Mouse (Mus musculus): Measurements from ENCODE around the gene Tbc1d1.
A peak's percentile ranks its signal among the peaks of the same experiment; 100 is the strongest.
"Not testable (repeated sequence)": the region's sequence is repeated elsewhere in the genome, so short reads cannot be mapped to it uniquely, and the experiment has no call there.

The Tbc1d1 gene

DNA sequence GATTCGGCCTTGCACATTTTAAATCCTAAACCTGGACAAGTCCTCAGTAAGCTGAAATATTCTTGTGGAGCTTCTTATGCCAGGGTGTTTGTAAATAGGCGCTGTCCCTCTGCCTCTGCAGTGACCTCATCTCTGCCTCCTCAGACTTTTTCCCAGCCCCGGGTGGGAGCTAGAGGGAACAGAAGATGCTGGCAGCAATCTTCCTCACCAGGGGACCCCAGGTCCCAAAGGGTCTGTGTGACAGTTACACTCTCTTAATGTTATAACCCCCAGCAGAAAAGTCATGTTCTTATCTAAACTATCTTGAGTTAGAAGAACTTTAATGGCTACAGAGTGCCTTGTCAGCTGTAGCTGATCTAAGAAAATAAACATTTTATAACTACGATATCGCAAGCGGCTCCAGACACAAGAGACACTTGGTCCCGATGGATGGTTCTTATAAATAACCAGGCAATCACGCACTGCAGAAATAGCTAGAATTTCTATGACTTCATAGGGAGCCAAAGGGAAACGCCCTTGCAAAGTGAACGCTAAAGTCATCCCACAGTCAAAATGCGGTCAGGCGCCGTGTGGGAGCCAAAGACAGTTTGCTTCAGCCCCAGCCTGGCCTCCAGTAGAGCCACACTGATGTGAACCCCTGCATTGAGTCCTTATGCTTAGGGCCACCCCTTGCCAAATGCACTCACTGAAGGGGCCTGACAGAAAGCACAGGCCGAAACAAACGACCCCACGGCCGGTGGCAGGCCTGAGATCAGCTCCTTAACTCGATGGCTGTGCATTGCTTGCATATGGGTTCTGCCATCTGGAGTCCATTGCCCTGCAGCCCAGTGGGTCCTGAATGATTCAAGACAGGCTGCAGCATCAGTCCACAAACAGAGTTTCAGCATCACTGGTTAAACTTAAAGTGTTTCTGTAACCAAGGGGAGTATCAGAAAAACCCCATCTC lies 202.8 kb downstream of the Tbc1d1 start:
- DNase-seq (ENCODE audit: low spot score): no peak

DNA sequence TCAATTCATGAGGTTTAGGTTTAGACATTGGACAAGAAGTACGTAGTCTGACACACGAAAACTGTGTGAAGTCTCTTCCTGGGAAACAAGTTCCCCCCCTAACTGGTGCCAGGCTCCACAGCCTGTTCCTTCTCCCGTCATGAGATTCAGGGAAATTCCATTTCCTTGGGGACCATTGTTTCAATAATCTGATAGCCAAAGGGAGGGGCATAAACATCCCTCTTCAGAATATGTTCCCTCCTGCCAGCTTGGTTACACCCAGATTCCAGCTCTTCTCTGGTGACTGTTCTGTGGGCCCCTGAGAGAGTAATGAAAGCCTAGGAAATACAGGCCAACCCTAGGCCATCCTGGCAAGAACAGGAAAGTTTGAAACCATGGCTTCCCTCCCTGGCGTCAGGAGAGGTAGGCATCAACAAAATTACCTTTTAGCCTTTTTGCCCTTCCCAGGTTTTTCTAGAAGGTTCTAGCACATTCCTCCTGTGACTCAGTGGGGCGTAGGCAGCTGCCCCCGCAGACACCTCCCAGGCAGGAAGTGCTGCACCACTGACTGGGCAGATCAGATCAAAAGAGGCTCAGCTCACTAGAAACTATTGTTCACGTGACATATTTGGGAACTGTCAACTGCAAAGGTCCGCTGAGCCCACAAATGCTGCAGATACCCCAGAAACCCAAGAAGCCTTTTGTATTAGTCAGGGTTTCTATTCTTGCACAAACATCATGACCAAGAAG lies 204.2 kb downstream of the Tbc1d1 start:
- DNase-seq (ENCODE audit: low spot score): no peak

DNA sequence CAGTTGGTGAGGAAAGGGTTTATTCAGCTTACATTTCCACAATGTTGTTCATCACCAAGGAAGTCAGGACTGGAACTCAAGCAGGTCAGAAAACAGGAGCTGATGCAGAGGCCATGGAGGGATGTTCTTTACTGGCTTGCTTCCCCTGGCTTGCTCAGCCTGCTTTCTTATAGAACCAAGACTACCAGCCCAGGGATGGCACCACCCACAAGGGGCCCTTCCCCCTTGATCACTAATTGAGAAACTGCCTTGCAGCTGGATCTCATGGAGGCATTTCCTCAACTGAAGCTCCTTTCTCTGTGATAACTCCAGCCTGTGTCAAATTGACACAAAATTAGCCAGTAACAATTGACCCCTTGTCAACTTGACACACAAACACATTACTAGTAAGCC lies 204.8 kb downstream of the Tbc1d1 start:
- DNase-seq (ENCODE audit: low spot score): not testable (repeated sequence)

DNA sequence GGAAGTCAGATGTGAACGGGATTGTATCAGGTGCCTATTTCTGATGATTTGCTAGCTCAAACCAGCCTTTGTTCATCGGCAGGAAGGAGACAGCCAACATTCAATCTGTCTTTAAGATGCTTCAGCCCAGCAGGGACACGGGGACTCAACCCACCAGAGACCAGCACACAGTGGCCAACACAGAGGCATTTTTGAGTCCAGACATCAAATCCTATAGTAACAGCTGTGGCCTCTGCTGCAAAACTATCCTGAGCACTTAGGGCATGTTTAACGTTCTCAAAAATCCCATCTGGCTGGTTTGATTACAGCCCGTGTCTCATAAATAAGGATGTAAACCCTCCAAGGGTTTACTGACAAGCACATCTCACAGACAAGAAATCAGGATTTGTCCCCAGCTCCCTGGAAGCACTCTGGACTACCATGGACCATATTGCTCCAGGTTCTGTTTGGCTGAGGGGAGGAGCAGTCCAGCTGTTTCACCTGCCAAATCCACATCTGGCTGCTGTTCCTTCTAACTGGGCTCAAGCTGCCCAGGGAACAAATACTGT lies 207.8 kb downstream of the Tbc1d1 start:
- DNase-seq (ENCODE audit: low spot score): peak; percentile 43

DNA sequence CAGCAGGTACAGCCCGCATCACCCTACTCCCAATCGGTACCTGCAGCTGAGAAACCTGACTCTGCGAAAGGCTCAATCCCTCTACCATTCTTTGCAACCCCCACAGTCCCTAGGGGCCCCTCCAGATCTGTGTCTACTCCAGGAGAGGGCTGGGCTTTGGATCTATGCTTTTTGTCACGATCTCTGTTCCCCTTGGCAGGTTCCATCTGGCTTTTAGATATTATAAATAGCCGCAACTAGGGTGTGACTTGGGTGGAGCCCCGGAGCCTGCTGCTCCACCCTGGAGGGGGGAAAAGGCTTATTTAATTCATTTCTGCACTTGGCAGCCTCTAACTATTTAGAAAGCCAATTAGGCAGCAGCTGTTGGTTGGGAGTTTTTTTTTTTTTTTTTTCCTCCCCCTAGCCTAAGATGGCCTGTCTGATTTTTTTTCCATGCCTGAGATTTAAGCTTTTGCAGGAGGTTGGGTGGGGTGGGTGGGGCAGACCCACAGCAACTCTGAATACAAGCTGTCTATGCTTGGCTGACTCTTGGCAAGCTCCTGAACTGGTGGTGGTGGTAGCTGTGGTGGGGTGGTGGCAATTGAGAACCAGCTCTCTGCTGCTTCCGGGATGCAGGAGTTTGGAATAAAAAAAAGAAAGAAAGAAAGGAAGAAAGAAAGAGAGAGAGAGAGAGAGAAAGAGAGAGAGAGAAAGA lies 208.5 kb downstream of the Tbc1d1 start:
- peak; percentile 88 for DNase-seq (ENCODE audit: low spot score)

DNA sequence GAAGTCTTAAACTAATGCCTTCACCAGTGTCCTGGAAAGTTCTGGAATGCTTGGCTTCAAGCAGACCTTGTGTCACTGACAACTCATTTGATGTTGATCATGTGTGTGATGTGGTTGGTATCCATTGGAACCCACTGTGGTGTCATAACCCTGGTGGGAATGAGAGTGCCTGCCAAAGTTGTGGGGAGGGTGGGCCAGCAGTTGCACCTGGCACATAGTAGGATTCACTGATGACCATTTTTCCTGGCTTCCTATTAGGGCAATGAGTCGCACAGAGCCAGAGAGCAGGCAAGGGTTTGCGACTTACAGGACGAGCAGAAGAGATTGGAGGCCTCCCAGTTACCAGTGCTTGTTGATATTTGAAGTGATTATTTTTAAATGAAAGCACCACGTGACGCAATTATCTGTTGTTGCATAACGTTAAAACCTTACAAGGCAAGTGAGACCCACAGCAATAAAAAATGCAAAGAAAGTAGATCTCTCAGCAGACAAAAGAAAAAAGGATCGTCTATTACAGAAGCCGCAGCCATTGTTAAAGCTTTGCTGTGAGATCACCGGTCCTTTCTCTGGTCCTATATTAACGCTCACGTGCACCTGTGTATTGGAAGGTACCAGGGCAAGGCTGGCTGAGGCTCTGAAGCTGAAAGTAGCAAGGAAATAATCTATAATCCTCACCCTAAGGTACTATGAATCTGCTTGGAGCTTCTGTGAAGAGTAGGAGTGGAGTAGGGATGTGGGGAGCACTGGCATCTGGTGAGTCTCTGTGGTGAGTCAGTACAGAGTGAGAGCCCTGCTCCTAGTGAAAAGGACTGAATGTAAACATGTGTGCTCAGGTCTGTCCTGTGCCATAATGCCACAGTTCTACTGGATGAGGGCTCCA lies 209.3 kb downstream of the Tbc1d1 start:
- DNase-seq (ENCODE audit: low spot score): no peak

DNA sequence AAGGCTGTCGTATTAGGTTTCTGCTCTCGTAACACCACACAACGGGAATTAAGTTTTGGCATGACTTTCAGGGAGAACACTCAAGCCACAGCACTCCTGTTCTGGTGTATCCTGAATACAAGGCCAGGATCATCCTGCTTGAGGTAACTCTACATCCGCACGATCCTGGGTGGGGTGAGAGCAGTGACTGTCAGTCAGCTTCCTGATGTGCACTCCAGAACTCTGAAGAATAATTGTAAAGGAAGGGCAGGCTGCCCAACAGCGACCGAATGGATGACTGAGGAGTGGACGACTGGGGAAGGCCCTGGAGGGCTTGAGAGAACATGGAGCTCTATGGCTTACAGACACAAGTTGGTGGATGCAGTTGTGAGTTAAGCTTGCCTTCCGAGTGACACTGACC lies 210.0 kb downstream of the Tbc1d1 start:
- no peak for DNase-seq (ENCODE audit: low spot score)

DNA sequence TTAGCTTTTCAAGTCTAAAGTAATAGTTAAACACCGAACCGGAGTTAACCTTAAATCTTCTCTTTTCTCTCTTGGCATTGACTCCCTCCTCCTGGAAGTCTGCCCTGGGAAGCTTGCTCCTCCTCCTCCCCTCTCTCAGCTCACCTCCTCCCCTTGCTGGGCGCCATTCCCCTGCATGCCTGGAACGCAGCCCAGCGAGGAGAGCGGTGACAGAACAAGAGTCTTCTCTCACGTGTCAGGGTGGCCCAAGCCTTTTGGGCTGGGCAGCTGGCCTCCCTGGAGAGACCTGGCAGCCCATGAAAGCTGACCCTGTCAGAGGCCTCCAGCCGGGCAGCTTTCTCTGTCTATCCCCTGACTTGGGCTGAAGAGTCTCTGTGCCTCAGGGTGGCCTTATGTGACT lies 211.3 kb downstream of the Tbc1d1 start:
- peak; percentile 57 for DNase-seq (ENCODE audit: low spot score)

DNA sequence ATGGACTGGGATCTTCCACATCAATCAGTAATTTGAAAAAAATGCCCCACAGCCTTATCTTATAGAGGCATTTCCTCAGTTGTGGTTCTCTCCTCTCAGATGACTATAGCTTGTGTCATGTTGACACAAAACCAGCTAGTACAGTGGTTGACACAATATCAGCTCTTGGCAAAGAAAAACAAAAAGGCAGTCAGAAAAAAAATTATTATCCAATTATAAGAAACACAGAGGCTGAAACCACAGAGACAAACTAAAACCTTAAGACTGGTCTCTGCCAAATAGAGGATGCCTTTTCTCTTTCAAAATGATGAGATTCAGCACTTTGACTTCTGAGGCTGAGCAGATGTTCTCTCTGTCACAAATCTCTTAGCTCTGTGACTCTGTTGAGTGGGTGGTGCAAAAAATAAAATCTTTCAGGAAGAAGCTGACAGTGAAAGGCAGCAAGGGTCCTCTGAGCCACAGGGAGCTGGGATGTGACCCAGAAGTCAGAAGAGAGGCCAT lies 215.3 kb downstream of the Tbc1d1 start:
- peak; percentile 57 for DNase-seq (ENCODE audit: low spot score)

DNA sequence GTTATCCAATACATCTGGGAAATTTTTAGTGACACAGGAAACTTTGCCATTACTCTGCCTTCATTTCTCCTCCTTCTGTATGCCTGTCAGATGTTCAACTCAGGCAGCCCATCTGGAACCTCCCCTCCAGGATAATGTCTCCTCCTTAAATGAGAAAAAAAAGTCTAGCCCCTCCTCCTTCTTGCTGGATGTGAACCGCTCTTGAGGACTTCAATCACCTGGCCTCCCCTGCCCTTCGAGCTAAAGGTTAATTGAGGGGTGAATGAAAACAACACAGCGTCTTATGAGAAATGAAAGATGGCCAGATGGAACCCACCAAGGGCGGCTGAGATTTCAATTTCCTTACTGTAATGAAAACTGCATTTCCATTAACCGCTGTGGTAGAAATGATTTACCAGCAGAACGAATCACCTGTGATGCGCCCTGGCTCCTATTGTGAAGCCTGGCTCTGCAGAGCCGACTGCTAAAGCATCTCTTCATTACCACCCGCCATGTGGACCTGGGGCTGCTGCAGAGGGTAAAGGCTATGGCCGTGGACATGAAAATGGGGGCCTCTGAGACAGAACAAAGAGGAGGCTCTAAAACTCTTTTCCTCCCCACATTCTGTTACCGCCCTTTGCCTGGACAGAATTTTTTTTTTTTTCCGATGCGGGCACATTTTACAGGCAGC lies 216.3 kb downstream of the Tbc1d1 start:
- DNase-seq (ENCODE audit: low spot score): no peak

DNA sequence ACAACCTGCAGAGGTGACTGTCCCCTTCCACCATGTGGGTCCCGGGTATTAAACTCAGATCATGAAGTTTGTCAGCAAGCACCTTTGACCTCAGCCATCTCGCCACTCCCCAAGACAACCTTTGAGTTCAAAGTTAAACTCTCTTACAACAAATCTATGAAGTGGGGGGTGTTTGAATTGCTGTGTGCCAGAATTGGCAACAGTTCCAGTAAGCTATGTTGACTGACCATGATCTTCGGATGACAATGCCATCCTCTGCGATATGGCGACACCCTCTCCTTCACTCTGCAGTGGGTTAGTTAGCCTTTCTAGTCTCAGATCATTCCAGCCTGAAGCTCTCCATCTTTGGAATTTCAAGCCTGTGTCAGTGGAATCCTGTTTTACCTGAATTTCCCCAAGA lies 217.6 kb downstream of the Tbc1d1 start:
- DNase-seq (ENCODE audit: low spot score): no peak

DNA sequence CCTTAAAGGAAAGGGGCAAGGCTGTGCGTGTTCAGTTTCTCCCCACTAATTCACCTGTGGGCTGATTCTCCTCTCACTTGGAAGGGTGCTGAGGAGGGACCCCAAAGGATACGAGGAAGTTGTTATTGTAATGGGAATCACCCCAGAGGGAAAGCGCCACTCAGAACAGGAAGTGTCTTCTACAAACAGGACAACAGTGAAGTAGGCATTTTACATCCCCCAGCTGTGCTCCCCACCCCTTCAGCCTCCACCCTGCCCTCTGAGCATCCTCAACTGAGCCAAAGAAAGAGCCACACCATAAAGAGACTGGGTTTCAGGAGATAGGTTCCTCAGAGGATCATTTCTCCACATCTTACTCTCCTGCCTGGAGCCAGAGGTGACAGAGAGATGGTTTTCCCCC lies 219.7 kb downstream of the Tbc1d1 start:
- DNase-seq (ENCODE audit: low spot score): no peak

DNA sequence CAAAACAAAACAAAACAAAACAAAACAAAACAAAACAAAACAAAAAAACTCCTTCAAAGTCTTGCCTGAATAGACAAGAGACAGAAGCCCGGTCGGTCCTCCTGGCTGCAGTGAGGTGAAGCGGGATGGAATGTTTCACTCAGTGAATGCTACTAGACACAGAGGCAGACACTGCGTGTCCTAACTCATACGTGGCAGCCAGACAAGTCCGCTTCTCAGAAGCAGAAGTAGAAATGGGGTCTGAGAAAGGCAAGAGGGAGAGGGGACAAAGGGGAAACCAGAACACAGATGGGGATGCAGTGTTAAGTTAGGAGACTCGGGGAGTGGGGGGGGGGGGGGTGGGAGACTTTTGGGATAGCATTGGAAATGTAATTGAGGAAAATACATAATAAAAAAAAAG lies 220.4 kb downstream of the Tbc1d1 start:
- DNase-seq (ENCODE audit: low spot score): no peak

DNA sequence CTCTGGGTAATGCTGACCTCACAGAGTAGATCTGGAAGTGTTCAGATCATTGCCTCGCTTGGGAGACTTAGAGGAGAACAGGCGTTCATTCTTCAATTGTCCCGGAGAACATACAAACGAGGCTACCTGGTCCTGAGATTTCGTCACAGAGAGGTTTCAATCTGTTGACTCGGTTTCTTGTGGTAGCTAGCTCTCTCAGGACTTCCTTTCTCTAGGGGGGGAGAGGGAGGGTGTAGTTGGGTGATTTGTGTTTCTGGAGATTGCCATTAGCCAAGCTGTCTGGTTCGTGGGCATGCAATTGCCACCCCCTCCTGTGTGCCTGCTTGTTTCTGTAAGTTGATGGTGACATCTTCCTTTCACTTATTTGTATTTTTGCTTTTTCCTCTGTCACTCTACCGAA lies 221.6 kb downstream of the Tbc1d1 start:
- DNase-seq (ENCODE audit: low spot score): no peak

DNA sequence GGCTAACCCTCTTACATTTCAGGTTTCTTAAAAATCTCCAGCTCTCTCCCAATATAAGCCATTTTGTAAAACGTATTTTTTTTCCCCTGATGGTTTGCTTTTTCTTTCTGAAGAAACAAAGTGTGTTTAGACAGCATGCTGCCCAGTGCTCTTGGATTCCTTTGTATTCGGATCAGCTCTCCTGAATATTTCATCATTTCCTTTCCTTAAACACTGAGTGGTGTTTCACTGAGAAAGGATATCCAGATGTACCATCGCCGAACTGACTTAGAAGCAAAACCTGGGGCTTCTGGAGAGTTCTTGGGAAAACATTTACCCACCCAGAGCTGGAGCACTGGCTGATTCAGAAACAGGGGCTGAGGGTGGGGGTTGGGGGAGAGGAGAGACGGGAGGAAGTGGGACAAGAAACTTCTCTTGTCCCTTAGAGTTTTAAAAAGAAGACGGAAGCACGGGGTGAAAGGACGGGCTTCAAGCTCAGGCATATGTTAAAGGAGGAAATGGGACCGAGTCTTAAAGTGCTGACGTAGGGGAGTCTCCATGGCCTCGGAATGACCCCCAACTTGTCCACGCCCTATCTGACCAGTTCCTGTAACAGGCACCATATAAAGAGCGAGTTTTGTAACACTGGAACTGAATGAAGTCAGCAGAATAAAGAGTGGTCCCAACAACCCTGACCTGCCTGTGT lies 222.6 kb downstream of the Tbc1d1 start:
- DNase-seq (ENCODE audit: low spot score): no peak

DNA sequence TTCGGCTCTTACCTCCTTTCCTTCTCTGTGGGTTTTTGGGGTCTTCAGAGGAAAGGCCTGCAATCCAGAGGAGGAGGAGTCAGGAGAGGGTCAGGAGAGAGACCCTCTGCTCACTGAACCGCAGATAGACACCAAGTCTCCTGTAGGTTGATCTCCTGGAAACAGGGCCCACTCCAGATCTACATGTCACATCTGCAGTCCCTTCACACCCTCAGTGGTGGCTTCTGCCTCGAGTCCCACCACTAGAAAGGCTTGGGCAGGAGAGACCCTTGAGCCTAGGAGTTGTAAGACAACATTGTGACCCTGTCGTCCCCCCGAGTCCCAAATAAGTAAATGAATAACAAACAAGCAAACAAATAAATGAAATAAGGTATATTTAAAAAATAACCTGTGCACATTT lies 223.7 kb downstream of the Tbc1d1 start:
- no peak for DNase-seq (ENCODE audit: low spot score)

DNA sequence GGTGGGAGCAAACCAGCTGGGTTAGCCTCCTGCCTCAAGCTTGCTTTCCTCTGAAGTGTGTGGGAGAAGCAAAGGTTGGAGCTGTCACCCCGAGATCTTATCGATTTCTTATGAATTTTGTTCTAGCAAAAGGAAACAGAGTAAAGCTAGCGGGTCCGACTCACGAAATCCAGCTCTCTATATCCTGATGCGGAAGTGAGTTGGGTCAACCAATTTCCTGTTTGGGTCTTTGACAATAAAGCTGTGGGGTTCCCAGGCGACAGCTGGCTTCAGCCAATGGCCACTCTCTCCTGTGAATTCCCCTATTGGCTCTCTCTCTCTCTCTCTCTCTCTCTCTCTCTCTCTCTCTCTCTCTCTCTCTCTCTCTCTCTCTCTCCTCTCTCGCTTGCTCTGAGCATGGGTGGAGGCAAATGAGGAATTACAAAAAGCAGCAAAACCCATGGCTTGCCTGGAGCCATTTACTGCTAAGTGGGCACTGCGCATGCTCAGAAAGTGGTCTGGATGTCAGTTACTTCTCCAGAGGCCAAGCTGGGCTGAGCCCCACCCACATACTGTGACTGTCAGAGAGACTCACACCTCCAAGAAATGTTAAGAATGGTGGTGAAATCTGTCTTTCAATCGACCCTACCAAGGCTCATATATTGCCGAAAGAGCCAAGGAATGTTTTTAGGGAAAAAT lies 224.7 kb downstream of the Tbc1d1 start:
- DNase-seq (ENCODE audit: low spot score): peak; percentile 42

DNA sequence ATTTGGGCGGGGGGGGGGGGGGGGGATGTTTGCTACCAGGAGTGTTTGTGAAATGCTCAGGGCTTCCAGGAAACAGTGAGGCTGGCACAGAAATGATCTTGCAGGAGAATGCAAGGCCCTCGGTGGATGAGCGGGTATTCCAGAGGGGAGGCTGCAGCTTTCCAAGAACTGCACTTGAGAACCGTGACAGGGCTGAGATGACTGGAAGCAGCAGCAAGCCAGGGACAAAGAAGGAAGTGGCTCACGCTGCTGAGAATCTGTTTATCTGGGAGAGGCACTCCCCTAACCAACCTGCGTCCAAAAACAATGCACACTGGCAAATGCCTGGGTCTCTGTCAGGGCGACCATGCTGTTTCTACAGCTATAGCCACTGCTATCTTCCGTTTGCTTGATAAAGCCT lies 225.4 kb downstream of the Tbc1d1 start:
- no peak for DNase-seq (ENCODE audit: low spot score)

DNA sequence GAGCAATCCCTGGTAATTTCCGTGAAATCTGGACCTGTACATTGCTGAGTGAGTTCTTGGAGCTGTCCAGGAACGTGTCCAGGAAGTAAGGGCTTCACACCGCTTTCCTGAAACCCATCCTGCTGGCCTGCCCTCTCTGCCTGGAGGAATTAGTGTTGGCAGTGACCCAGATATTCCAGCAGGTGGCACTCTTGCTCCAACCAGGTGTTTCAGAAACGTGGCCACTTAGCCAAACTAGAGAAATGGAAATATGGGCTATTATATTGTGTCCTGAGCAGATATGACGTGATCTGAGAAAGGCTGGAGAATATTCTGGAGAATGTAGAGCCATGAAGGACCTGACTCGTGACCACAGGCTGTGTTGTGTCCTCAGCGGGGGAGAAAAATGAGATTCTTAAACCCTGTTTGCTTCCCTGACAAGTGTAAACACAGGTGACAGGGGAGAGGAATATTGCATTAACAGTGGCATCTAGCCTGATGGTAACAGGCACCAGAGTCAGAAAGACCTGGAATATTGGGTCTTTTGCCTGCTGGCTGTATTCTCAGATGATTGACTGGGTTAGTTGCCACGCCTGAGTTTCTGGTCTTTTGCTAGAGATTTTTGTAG lies 226.4 kb downstream of the Tbc1d1 start:
- DNase-seq (ENCODE audit: low spot score): peak; percentile 82
